Mouse (Mus musculus) heart, postnatal 0 days (tissue): ENCODE data around the gene Snap23. TPM values are rescaled to one million over a fixed set of nuclear protein-coding genes. Genes with fewer than 3 reads are reported as not detected.
"Not testable (repeated sequence)": the region's sequence is repeated elsewhere in the genome, so short reads cannot be mapped to it uniquely, and the experiment has no call there.

Experiments used
- ATAC-seq: fragments of 200-750 bp; cut with Nextera tagmentation; 2 replicates; pipeline ENCODE4 v1.8.0; 2017; ENCODE audit warnings: low read depth, moderate number of reproducible peaks, moderate library complexity; ENCODE audit not compliant: insufficient read depth
- DNase-seq: peaks from one replicate; pipeline ENCODE4 v3.0.0-alpha.2; 2016; ENCODE audit warnings: low spot score
- H3K27ac ChIP-seq: fragments of 300-500 bp; sonication (generic); 2 replicates; pipeline ENCODE4 v1.5.1; 2014; ENCODE audit warnings: low read depth, mild to moderate bottlenecking
- H3K27me3 ChIP-seq: fragments of 300-500 bp; sonication (generic); 2 replicates; pipeline ENCODE4 v1.6.1; 2014; ENCODE audit warnings: low read length, mixed read lengths; ENCODE audit not compliant: control insufficient read depth, insufficient read depth
- H3K36me3 ChIP-seq: fragments of 300-500 bp; sonication (generic); replicated peaks from 2 replicates; pipeline ENCODE4 v1.6.1; 2014; ENCODE audit warnings: low read length, mixed read lengths; ENCODE audit not compliant: control insufficient read depth, insufficient read depth
- H3K4me1 ChIP-seq: fragments of 300-500 bp; sonication (generic); 2 replicates; pipeline ENCODE4 v1.6.1; 2014; ENCODE audit warnings: antibody characterized with exemption; ENCODE audit not compliant: control insufficient read depth, insufficient read depth
- H3K4me2 ChIP-seq: fragments of 300-500 bp; sonication (generic); 2 replicates; pipeline ENCODE4 v1.6.1; 2014; ENCODE audit warnings: low read depth, mild to moderate bottlenecking, low read length, moderate library complexity
- H3K4me3 ChIP-seq: fragments of 300-500 bp; sonication (generic); 2 replicates; pipeline ENCODE4 v1.5.1; 2014; ENCODE audit warnings: low read depth, low read length
- H3K9ac ChIP-seq: fragments of 300-500 bp; sonication (generic); replicated peaks from 2 replicates; pipeline ENCODE4 v1.6.1; 2014; ENCODE audit warnings: low read depth, low read length, mixed read lengths
- H3K9me3 ChIP-seq: fragments of 300-500 bp; sonication (generic); replicated peaks from 2 replicates; pipeline ENCODE4 v1.6.1; 2016; ENCODE audit warnings: low read length; ENCODE audit not compliant: control insufficient read depth
- CTCF ChIP-seq: IDR thresholded peaks from 2 replicates; pipeline ENCODE4 v1.5.1; 2016; ENCODE audit warnings: antibody characterized with exemption, control low read depth, low read depth
- EP300 ChIP-seq: IDR thresholded peaks from 2 replicates; pipeline ENCODE4 v1.6.1; 2016; ENCODE audit warnings: antibody characterized with exemption, low read depth
- WGBS: fragments of 180-500 bp; shearing (Covaris S2); extraction: QIAGEN DNeasy Blood & Tissue Kit; methylation state at CpG from one replicate; pipeline ENCODE4 v1.1.7; 2014; 5-methylcytosine and 5-hydroxymethylcytosine counted together
- polyA plus RNA-seq: library from polyadenylated mRNA; unstranded; fragments of >200 nt; fragmentation: Nextera tagmentation; extraction: Ambion mirVana; gene quantifications from 2 replicates; pipeline ENCODE4 v1.2.1, GENCODE M21; 2015
- total RNA-seq: library from RNA; depleted of rRNA; stranded (reverse); fragments of >200 nt; gene quantifications from 2 replicates; pipeline ENCODE4 v1.2.3, GENCODE M21; 2014; ENCODE audit warnings: low replicate concordance

Snap23 gene
- total and polyA plus RNA-seq, 2 experiments from 2014 or later = 30.1 to 48.1 TPM

DNA sequence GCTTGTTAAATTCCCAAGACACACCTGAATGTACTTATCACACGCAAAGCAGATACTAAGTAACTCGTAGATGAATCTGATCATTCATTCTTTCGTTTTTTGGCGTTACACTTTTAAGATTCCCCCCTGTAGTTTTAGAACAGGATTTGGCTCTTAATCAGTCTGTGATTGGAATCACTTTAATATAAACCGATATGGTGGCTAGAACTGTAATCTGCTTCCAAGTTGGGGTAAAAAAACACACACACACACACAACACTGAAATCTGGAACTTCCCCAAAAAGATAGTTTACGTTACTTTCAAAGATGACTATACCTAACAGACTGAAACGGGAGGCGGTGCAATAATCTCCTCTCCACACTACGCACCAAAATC lies 4.6 kb upstream of the Snap23 start:
- Histone ChIP-seq H3K4me3 (peak overlapping the region; percentile 92), H3K4me2 (peak overlapping the region; percentile 78), H3K27ac (peak overlapping the region; percentile 85), H3K4me1 (peaks cover 11% of the 10 kb centered on the region; the same call in 1 of the 2 replicates), H3K36me3 (no peaks in the 10 kb centered on the region), H3K9ac (peak overlapping the region; percentile 92), H3K9me3 (no peaks in the 10 kb centered on the region), H3K27me3 (no peaks in the 10 kb centered on the region)
- DNase-seq = no peak
- no peak for TF ChIP-seq EP300
- no peak for TF ChIP-seq CTCF
- 17% methylated on average over 9 of the region's 9 CpGs for WGBS
- ATAC-seq = no peak

- Histone ChIP-seq H3K9ac (peak within 1 kb of the TSS; percentile 92), H3K4me1 (peaks cover 11% of the 10 kb centered on the region; the same call in 1 of the 2 replicates), H3K9me3 (no peaks in the 10 kb centered on the region), H3K27me3 (no peaks in the 10 kb centered on the region), H3K36me3 (no peaks in the 10 kb centered on the region), H3K4me2 (peak within 1 kb of the TSS; percentile 78), H3K4me3 (peak within 1 kb of the TSS; percentile 92), H3K27ac (peak within 1 kb of the TSS; percentile 85)
- ATAC-seq (peak; percentile 82), DNase-seq (peak; percentile 95)
- TF ChIP-seq EP300 (no peak), CTCF (no peak)
- under 1% methylated on average over 45 of the region's 50 CpGs for WGBS
Observed at GRCm38 (mm10) chr2:120563235-120563990, 4.1 kb upstream of the Snap23 start, which contains the start of gene Zfp106. TSS of gene Zfp106 (minus strand) at chr2:120563843.

DNA sequence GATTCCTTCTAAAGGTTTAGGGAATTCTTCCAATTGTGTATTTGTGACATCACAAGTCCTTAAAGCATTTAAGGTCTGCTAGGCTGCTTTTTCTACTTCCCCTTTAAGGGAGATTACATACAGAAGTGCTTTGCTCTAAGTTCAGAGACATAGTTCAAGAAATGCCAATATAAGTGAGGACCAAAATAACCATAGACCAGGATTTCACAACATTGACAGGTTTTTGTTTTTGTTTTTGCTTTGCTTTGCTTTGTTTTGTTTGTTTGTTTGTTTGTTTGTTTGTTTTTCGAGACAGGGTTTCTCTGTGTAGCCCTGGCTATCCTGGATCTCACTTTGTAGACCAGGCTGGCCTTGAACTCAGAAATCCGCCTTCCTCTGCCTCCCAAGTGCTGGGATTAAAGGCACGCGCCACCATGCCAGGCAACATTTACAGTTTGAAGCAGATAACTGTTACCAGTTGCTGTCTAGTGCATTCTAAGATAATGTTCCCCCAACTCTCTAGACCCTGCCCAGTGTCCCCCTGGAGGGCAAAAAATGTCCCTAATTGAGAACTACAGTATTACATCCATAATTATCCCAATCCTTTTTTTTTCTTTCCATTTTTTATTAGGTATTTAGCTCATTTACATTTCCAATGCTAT lies 2.8 kb upstream of the Snap23 start:
- not testable (repeated sequence) for H3K27me3 ChIP-seq, DNase-seq, H3K27ac ChIP-seq, H3K4me2 ChIP-seq, H3K36me3 ChIP-seq, H3K9ac ChIP-seq, ATAC-seq, H3K4me3 ChIP-seq, H3K9me3 ChIP-seq
- 93% methylated on average over 4 of the region's 4 CpGs for WGBS
- peaks cover 11% of the 10 kb centered on the region; the same call in 1 of the 2 replicates for H3K4me1 ChIP-seq

DNA sequence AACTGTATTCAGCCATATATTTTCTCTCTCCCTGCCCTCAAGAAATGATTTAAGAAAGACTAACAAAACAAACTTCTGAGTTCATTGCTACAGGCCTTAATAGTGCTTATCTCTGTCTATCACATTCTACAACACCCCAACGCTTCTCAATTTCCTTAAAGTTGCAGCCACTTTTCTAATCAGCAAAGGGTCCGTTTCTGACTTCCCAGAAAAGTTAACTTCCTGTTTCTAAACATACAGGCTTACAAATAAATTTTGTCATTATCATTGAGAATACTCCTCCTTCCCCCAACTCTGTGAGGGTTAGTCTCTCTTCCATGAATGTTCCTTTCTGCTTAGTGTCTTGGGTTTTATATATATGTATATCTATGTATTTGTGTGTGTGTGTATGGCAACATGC lies 2.1 kb upstream of the Snap23 start:
- Histone ChIP-seq H3K27ac (no peak overlapping the region), H3K9me3 (no peaks in the 10 kb centered on the region), H3K9ac (no peak overlapping the region), H3K4me1 (peaks cover 11% of the 10 kb centered on the region; the same call in 1 of the 2 replicates), H3K36me3 (no peaks in the 10 kb centered on the region), H3K4me3 (no peak overlapping the region), H3K27me3 (no peaks in the 10 kb centered on the region), H3K4me2 (no peak overlapping the region)
- ATAC-seq = no peak
- no peak for DNase-seq
- 58% methylated on average over 2 of the region's 2 CpGs for whole genome bisulfite sequencing
- TF ChIP-seq CTCF (no peak), EP300 (no peak)

- H3K4me1 ChIP-seq = no peaks in the 10 kb centered on the region
- no peak for TF ChIP-seq CTCF
- TF ChIP-seq EP300 = no peak
- peak overlapping the region; percentile 95 for H3K27ac ChIP-seq
Observed at GRCm38 (mm10) chr2:120567798-120568320, 388 bp downstream of the Snap23 start.

More at GRCm38 (mm10) chr2:120567798-120568320, 388 bp downstream of the Snap23 start:
- Histone ChIP-seq H3K27me3 (no peaks in the 10 kb centered on the region), H3K36me3 (0 out of 2 replicates have a peak, but pooled peaks cover 9% of the 10 kb centered on the region), H3K4me3 (peak overlapping the region; percentile 72), H3K9me3 (no peaks in the 10 kb centered on the region), H3K9ac (peak overlapping the region; percentile 85), H3K4me2 (peak overlapping the region; percentile 81)
- ATAC-seq (peak; percentile 44), DNase-seq (peak; percentile 41)
- under 1% methylated on average over 22 of the region's 22 CpGs for WGBS
